Mouse (Mus musculus): Measurements from ENCODE around the gene Mterf1a. TPM values are rescaled to one million over a fixed set of nuclear protein-coding genes. Genes with fewer than 3 reads are reported as not detected.

Mterf1a gene
- polyA plus RNA-seq (2014; fragmentation: Illumina TruSeq; extraction: RNeasy Lipid Tissue Mini Kit (QIAGEN cat#74804); ENCODE audit: low read depth, low replicate concordance) = 5.5 TPM

DNA sequence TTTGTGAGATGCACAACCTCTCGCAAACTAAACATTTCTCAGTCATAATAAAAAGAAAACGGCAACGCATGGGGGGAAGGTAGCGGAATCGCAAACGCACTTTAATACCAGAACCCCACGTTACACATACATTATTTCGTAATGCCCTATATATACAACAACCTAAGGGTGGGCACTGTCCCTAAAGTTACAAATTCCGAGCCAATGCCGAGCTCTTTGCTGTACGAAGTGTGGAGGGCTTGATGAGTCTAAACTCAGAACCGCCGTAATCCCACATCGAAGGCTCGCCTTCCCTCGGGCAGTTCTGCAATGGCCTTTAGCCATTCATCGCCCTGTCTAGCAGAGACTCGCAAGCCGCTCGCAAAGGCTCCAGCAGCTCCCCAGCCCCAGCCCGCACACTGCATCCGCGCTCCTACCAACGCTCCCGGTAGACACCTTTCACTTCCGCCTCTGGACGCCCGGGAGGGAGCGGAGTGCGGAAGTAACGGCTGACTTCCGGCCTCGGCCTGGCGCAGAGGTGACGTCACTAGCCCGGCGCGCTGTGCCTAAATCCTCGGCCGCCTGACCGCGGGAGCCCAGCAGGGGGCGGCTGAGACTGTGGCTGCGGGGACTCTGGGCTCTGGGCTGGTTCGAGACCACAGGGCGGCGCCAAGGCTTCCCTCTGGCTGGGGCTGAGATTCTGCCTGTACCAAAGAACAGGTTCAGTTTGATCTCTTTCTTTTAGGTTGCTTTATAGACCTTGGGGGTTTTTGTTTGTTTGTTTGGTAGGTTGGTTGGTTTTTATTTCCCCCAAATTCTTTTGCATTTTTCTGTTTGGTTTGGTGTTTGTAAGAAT lies at the start of gene Mterf1a:
TSS of gene Mterf1a (minus strand) at position 475 of the 835 bp plus-strand sequence.

GRCm38 (mm10) chr5:3927801-3928689 lies 34.3 kb upstream of the Mterf1a start, which contains the start of gene Akap9:
TSS of gene Akap9 (plus strand) at chr5:3928054.

DNA sequence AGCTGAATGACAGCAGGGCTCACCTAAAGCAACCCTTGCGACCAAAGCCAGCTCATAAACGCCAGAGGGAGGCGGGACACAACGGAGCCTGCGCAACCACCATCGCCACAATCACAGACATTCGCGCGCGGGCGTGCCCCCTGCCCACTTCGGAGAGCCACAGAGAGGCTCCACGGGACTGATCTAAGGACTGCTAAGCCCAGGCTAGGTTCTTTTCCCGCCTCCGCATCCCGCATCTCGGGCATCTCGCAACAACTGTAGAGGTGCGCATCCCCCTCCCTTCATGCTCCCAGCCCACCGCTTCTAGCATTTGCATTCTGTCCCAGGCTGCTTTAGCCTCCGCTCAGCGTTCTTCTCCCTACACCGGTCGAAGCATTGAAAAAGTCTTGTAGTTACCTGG lies 48.7 kb downstream of the Mterf1a start, which contains the start of gene Lrrd1:
TSS of gene Lrrd1 (plus strand) at position 148 of the 400 bp plus-strand sequence.

Other genes with a start within 250 kb of the Mterf1a start
- gene Tmbim7, start 242.8 kb downstream of the Mterf1a start, polyA plus RNA-seq (2014; fragmentation: Illumina TruSeq; extraction: RNeasy Lipid Tissue Mini Kit (QIAGEN cat#74804); ENCODE audit: low read depth, low replicate concordance) = 5.0 TPM
- 80.5 TPM for gene Gatad1, start 236.7 kb downstream of the Mterf1a start, polyA plus RNA-seq (2014; fragmentation: Illumina TruSeq; extraction: RNeasy Lipid Tissue Mini Kit (QIAGEN cat#74804); ENCODE audit: low read depth, low replicate concordance)
- 13.6 TPM for gene Ankib1, start 91.0 kb downstream of the Mterf1a start, polyA plus RNA-seq (2014; fragmentation: Illumina TruSeq; extraction: RNeasy Lipid Tissue Mini Kit (QIAGEN cat#74804); ENCODE audit: low read depth, low replicate concordance)
- gene Krit1, start 90.7 kb downstream of the Mterf1a start, polyA plus RNA-seq (2014; fragmentation: Illumina TruSeq; extraction: RNeasy Lipid Tissue Mini Kit (QIAGEN cat#74804); ENCODE audit: low read depth, low replicate concordance) = 23.5 TPM
- 0.60 TPM for gene Lrrd1, start 48.8 kb downstream of the Mterf1a start, polyA plus RNA-seq (2014; fragmentation: Illumina TruSeq; extraction: RNeasy Lipid Tissue Mini Kit (QIAGEN cat#74804); ENCODE audit: low read depth, low replicate concordance)
- 25.4 TPM for gene Akap9, start 34.1 kb upstream of the Mterf1a start, polyA plus RNA-seq (2014; fragmentation: Illumina TruSeq; extraction: RNeasy Lipid Tissue Mini Kit (QIAGEN cat#74804); ENCODE audit: low read depth, low replicate concordance)
- gene Cyp51, start 210.8 kb upstream of the Mterf1a start, polyA plus RNA-seq (2014; fragmentation: Illumina TruSeq; extraction: RNeasy Lipid Tissue Mini Kit (QIAGEN cat#74804); ENCODE audit: low read depth, low replicate concordance) = 40.6 TPM